Mouse (Mus musculus) hindbrain, postnatal 0 days (tissue): ENCODE results near the gene Crxos. TPM values are rescaled to one million over a fixed set of nuclear protein-coding genes. Genes with fewer than 3 reads are reported as not detected.

ENCODE experiments used
- ATAC-seq: fragments of 200-750 bp; cut with Nextera tagmentation; 2 replicates; pipeline ENCODE4 v1.8.0; 2017; ENCODE audit warnings: mild to moderate bottlenecking, moderate TSS enrichment, moderate library complexity
- DNase-seq: peaks from one replicate; pipeline ENCODE4 v3.0.0-alpha.2; 2015; ENCODE audit warnings: low spot score
- H3K27ac ChIP-seq: fragments of 300-500 bp; sonication (generic); 2 replicates; pipeline ENCODE4 v1.5.1; 2014; ENCODE audit warnings: mild to moderate bottlenecking
- H3K27me3 ChIP-seq: fragments of 300-500 bp; sonication (generic); 2 replicates; pipeline ENCODE4 v1.6.1; 2014; ENCODE audit warnings: low read length, mixed read lengths; ENCODE audit not compliant: insufficient read depth
- H3K36me3 ChIP-seq: fragments of 300-500 bp; sonication (generic); 2 replicates; pipeline ENCODE4 v1.6.1; 2014; ENCODE audit warnings: low read length, mixed read lengths; ENCODE audit not compliant: insufficient read depth
- H3K4me1 ChIP-seq: fragments of 300-500 bp; sonication (generic); 2 replicates; pipeline ENCODE4 v1.6.1; 2014; ENCODE audit warnings: antibody characterized with exemption, low read length, mixed read lengths; ENCODE audit not compliant: insufficient read depth
- H3K4me2 ChIP-seq: fragments of 300-500 bp; sonication (generic); 2 replicates; pipeline ENCODE4 v1.6.1; 2014; ENCODE audit warnings: low read depth, mild to moderate bottlenecking, low read length, moderate library complexity, mixed read lengths
- H3K4me3 ChIP-seq: fragments of 300-500 bp; sonication (generic); 2 replicates; pipeline ENCODE4 v1.5.1; 2014; ENCODE audit warnings: low read length
- H3K9ac ChIP-seq: fragments of 300-500 bp; sonication (generic); replicated peaks from 2 replicates; pipeline ENCODE4 v1.6.1; 2014; ENCODE audit warnings: mild to moderate bottlenecking, low read length, moderate library complexity, mixed read lengths
- H3K9me3 ChIP-seq: fragments of 300-500 bp; sonication (generic); 2 replicates; pipeline ENCODE4 v1.6.1; 2016; ENCODE audit warnings: low read length, mixed read lengths
- CTCF ChIP-seq: IDR thresholded peaks from 2 replicates; pipeline ENCODE4 v1.5.1; 2016; ENCODE audit warnings: antibody characterized with exemption, control low read depth, low read depth
- WGBS: fragments of 180-500 bp; shearing (Covaris S2); extraction: QIAGEN DNeasy Blood & Tissue Kit; methylation state at CpG from one replicate; pipeline ENCODE4 v1.1.7; 2014; 5-methylcytosine and 5-hydroxymethylcytosine counted together
- polyA plus RNA-seq: library from polyadenylated mRNA; unstranded; fragments of >200 nt; fragmentation: Nextera tagmentation; extraction: Ambion mirVana; gene quantifications from 2 replicates; pipeline ENCODE4 v1.2.1, GENCODE M21; 2015
- total RNA-seq: library from RNA; depleted of rRNA; stranded (reverse); fragments of >200 nt; gene quantifications from 2 replicates; pipeline ENCODE4 v1.2.3, GENCODE M21; 2014; rRNA removed

Gene Crxos
- total RNA-seq (not detected in 2 replicates), polyA plus RNA-seq (0.15 TPM in 1 of 2 replicates, not detected in the other)

- no peak within 1 kb of the TSS for H3K4me3 ChIP-seq
- DNase-seq (no peak), ATAC-seq (no peak)
- H3K9me3 ChIP-seq, result no peaks in the 10 kb centered on the region
- no peaks in the 10 kb centered on the region for H3K4me1 ChIP-seq
- H3K4me2 ChIP-seq, result no peak within 1 kb of the TSS
- no peak within 1 kb of the TSS for H3K9ac ChIP-seq
- TF ChIP-seq CTCF, result no peak
- 91% methylated on average over 2 of the region's 2 CpGs for WGBS
- no peaks in the 10 kb centered on the region for H3K27me3 ChIP-seq
- no peaks in the 10 kb centered on the region for H3K36me3 ChIP-seq
- H3K27ac ChIP-seq, result no peak within 1 kb of the TSS
Measured at GRCm38 (mm10) chr7:15882317-15882716, at the start of gene Crxos. Crxos (plus strand) TSS chr7:15882617.

DNA sequence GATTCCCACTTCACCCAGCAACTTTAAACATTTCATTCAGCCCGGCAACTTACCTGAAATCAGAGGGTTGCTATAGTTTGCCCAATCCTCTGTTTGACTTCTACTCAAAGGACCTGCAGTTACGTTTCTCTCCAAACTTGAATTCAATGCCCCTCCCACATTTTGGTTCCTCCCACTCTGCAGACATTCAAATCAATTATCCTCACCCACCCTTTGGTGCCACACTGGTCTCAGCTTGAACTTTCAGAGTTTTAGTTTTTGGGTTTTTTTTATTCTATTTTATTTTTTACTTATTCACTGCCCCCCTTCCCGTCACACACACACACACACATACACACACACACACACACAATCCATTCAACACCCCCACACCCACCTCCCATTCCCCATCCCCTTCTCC, 42.8 kb upstream of the Crxos start, which contains the start of gene Obox6:
Obox6 (minus strand) TSS at position 101 of the 400 bp plus-strand sequence.
- no peaks in the 10 kb centered on the region for H3K27me3 ChIP-seq
- H3K27ac ChIP-seq, result no peak within 1 kb of the TSS
- H3K4me3 ChIP-seq, result no peak within 1 kb of the TSS
- peaks cover 15% of the 10 kb centered on the region; the same call in 1 of the 2 replicates for H3K9me3 ChIP-seq
- H3K36me3 ChIP-seq, result no peaks in the 10 kb centered on the region
- DNase-seq (no peak), ATAC-seq (no peak)
- no peak within 1 kb of the TSS for H3K4me2 ChIP-seq
- TF ChIP-seq CTCF, result no peak
- WGBS, result 89% methylated on average over 3 of the region's 3 CpGs
- no peaks in the 10 kb centered on the region for H3K4me1 ChIP-seq
- H3K9ac ChIP-seq, result no peak within 1 kb of the TSS

DNA sequence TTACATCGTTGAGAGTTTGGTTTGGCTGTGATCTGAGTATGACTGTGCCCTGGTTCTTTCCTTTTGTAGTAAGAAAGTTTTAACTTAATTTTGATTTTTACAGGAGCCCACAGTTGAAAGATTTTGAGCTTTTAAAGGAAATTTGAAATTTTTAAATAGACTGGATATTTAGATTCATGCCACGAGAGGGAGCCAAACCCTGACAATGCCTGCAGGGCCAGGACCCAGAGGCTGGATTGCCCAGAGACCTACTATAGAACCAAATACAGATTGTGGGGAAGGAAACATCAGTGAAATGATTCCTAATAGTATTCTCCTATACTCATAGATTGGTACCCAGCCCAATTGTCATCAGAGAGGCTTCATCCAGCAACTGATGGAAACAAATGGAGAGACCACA, 22.8 kb upstream of the Crxos start:
- no peak overlapping the region for H3K27ac ChIP-seq
- H3K4me1 ChIP-seq, result no peaks in the 10 kb centered on the region
- no peak overlapping the region for H3K9ac ChIP-seq
- no peaks in the 10 kb centered on the region for H3K36me3 ChIP-seq
- DNase-seq (peak; percentile 4), ATAC-seq (no peak)
- 45% methylated on average over 2 of the region's 2 CpGs for WGBS
- H3K9me3 ChIP-seq, result no peaks in the 10 kb centered on the region
- no peak overlapping the region for H3K4me2 ChIP-seq
- H3K27me3 ChIP-seq, result no peaks in the 10 kb centered on the region
- peak; percentile 24; the same call in 1 of the 2 replicates for TF ChIP-seq CTCF
- H3K4me3 ChIP-seq, result no peak overlapping the region

GRCm38 (mm10) chr7:15864104-15864503, 18.3 kb upstream of the Crxos start:
- Histone ChIP-seq H3K4me2 (no peak overlapping the region), H3K27me3 (no peaks in the 10 kb centered on the region), H3K27ac (no peak overlapping the region), H3K9me3 (no peaks in the 10 kb centered on the region), H3K4me1 (no peaks in the 10 kb centered on the region), H3K9ac (no peak overlapping the region), H3K4me3 (no peak overlapping the region), H3K36me3 (no peaks in the 10 kb centered on the region)
- TF ChIP-seq CTCF, result no peak
- 78% methylated on average over 4 of the region's 4 CpGs for WGBS
- no peak for DNase-seq
- ATAC-seq, result no peak

DNA sequence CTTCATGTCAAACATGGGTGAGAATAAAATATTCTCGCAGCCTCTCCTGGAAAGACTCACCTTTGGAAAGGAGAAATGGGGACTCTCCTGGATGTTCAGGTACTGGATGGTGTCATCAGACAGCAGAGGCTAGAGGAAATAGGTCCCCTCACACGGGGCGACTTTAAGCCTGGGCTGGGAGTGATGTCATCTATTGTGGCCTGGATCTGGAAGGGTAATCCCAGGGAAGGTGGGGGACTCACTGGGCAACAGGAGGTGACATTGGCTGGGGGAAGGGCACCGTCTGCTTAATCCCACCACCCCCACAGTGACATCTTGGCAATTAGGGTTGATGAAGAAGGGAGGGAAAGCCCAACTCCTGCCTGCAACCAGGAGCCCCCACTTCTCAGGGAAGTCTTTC, 2.7 kb upstream of the Crxos start, which contains the start of gene Crx:
Crx (minus strand) TSS at position 213 of the 400 bp plus-strand sequence.
- WGBS, result 36% methylated on average over 4 of the region's 4 CpGs
- no peak within 1 kb of the TSS for H3K4me3 ChIP-seq
- no peaks in the 10 kb centered on the region for H3K9me3 ChIP-seq
- ATAC-seq, result no peak
- no peak for DNase-seq
- no peaks in the 10 kb centered on the region for H3K4me1 ChIP-seq
- TF ChIP-seq CTCF, result no peak
- no peaks in the 10 kb centered on the region for H3K36me3 ChIP-seq
- H3K9ac ChIP-seq, result no peak within 1 kb of the TSS
- no peak within 1 kb of the TSS for H3K4me2 ChIP-seq
- no peaks in the 10 kb centered on the region for H3K27me3 ChIP-seq
- no peak within 1 kb of the TSS for H3K27ac ChIP-seq

DNA sequence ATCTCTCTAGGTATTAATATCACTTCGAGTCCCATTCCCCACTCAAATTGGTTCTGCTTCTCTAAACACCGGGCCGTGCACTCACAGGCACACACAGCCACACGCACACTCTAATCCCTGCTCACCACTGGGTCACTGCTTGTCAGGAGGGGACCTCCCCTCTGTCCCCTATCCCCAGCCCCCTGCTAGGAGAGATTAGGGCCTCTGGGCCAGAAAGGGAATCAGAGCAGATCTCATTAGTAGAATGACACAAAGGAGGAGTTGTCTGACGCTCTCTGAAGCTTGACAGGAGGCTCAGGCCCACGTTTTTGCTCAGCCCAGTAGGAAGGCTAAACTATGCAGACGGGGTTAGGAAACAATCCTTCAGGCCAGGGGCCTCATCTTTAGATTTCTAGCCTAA, 1.0 kb upstream of the Crxos start:
- Histone ChIP-seq H3K36me3 (no peaks in the 10 kb centered on the region), H3K4me3 (no peak overlapping the region), H3K27ac (no peak overlapping the region), H3K9ac (no peak overlapping the region), H3K4me2 (no peak overlapping the region), H3K27me3 (no peaks in the 10 kb centered on the region), H3K4me1 (no peaks in the 10 kb centered on the region), H3K9me3 (no peaks in the 10 kb centered on the region)
- no peak for TF ChIP-seq CTCF
- 10% methylated on average over 7 of the region's 7 CpGs for WGBS
- DNase-seq (no peak), ATAC-seq (0 out of 2 replicates have a peak, but pooled peaks have one; percentile 32)

GRCm38 (mm10) chr7:15881831-15882230, 586 bp upstream of the Crxos start:
- 60% methylated on average over 3 of the region's 3 CpGs for WGBS
- no peak for TF ChIP-seq CTCF
- Histone ChIP-seq H3K36me3 (no peaks in the 10 kb centered on the region), H3K4me2 (no peak overlapping the region), H3K9me3 (no peaks in the 10 kb centered on the region), H3K27me3 (no peaks in the 10 kb centered on the region), H3K4me3 (no peak overlapping the region), H3K9ac (no peak overlapping the region), H3K4me1 (no peaks in the 10 kb centered on the region), H3K27ac (no peak overlapping the region)
- ATAC-seq (no peak), DNase-seq (no peak)
